Comparison of ENCODE assay signal across 11 mouse cellular contexts in genomic region chr9:118175411-118175810, GRCm38 (mm10). TPM values are rescaled to one million over a fixed set of nuclear protein-coding genes. Genes with fewer than 3 reads are reported as not detected.
DNase-seq lines count a peak whose midpoint lies in the region.
"Had no signal": no experiment of that assay in that cellular context is flagged by ENCODE, and none has a peak within 500 bp of the region (broad histone marks: within the 10 kb centered on the region; RNA-seq: fewer than 3 reads in every experiment).

No protein-coding gene starts in this region.

- intact Hi-C loops in left cerebral cortex, postnatal 4 days (cut with DNase I): no loop called here
- intact Hi-C loops in left cerebral cortex, postnatal 36 days (cut with DNase I): no loop called here

- peak; percentile 37 to 44 for DNase-seq in cerebellum, postnatal 14 days
- no peak for DNase-seq in cerebellum, adult 9-10 months
- peak; percentile 23 for DNase-seq in left cerebral cortex, postnatal 4 days
- DNase-seq in left cerebral cortex, postnatal 36 days (ENCODE audit: low spot score in 2 of 2): no peak
- DNase-seq in lung, postnatal 4 days: no peak
- DNase-seq: adrenal gland, adult 8-10 months; adrenal gland, postnatal 14 days; adrenal gland, postnatal 36 days; cerebellum, adult 11-12 months; cerebellum, adult 9-11 months; forebrain, postnatal 0 days had no signal

RNA-seq across cellular contexts. Expression of gene Cmc1, which starts 25.4 kb away (rescaled TPM):
- total RNA-seq in left cerebral cortex, postnatal 4 days (2021): 10 to 100 TPM; 17.3 to 18.0 TPM
- total RNA-seq in left cerebral cortex, postnatal 36 days (2021): 10 to 100 TPM in 1 of 2 experiments, 1 to 10 TPM in 1; 9.5 to 12.3 TPM

Comparison
In these comparisons a context has a peak if more than half of its experiments do, and no peak if none do; other contexts are left out.
1. DNase-seq: peak in cerebellum, postnatal 14 days (2 of 2) and left cerebral cortex, postnatal 4 days (single experiment); none in cerebellum, adult 9-10 months (single experiment), left cerebral cortex, postnatal 36 days (0 of 2) and lung, postnatal 4 days (0 of 2).